Mouse (Mus musculus): Measurements from ENCODE around the gene Abcc9. TPM values are rescaled to one million over a fixed set of nuclear protein-coding genes. Genes with fewer than 3 reads are reported as not detected.

Gene Abcc9
- polyA plus RNA-seq, 1 experiment from 2014 or later, result 0.47 TPM

- H3K4me2 ChIP-seq (ENCODE audit: low read depth, severe bottlenecking), result no peak overlapping the region
- no peak overlapping the region for H3K9ac ChIP-seq (ENCODE audit: low read length)
- no peak for DNase-seq (ENCODE audit: low spot score)
- H3K4me1 ChIP-seq (ENCODE audit: control insufficient read depth, insufficient read depth, low read length), result no peaks in the 10 kb centered on the region
- H3K36me3 ChIP-seq (ENCODE audit: control insufficient read depth, insufficient read depth, low read length), result no peaks in the 10 kb centered on the region
- H3K27me3 ChIP-seq (ENCODE audit: control insufficient read depth, insufficient read depth, low read length), result no peaks in the 10 kb centered on the region
- no peak for ATAC-seq (ENCODE audit: insufficient number of reproducible peaks, low FRiP score, low TSS enrichment, low read depth)
- no peak overlapping the region for H3K27ac ChIP-seq (replicated peaks; ENCODE audit: low read depth, low read length)
- no peaks in the 10 kb centered on the region for H3K9me3 ChIP-seq (ENCODE audit: control insufficient read depth, low read length)
- H3K4me3 ChIP-seq (ENCODE audit: low read depth, low read length), result no peak overlapping the region
- WGBS, result 80% methylated on average over 4 of the region's 4 CpGs
These were observed 123.3 kb downstream of the Abcc9 start for GRCm38 (mm10) chr6:142578831-142579230.

- no peak overlapping the region for H3K9ac ChIP-seq (ENCODE audit: low read length)
- ATAC-seq (ENCODE audit: insufficient number of reproducible peaks, low FRiP score, low TSS enrichment, low read depth), result no peak
- no peak overlapping the region for H3K4me3 ChIP-seq (ENCODE audit: low read depth, low read length)
- DNase-seq (ENCODE audit: low spot score), result no peak
- no peak overlapping the region for H3K4me2 ChIP-seq (ENCODE audit: low read depth, severe bottlenecking)
- peaks cover 1% of the 10 kb centered on the region for H3K27me3 ChIP-seq (ENCODE audit: control insufficient read depth, insufficient read depth, low read length)
- no peaks in the 10 kb centered on the region for H3K4me1 ChIP-seq (ENCODE audit: control insufficient read depth, insufficient read depth, low read length)
- 90% methylated on average over 6 of the region's 6 CpGs for WGBS
- H3K9me3 ChIP-seq (ENCODE audit: control insufficient read depth, low read length), result no peaks in the 10 kb centered on the region
- no peaks in the 10 kb centered on the region for H3K36me3 ChIP-seq (ENCODE audit: control insufficient read depth, insufficient read depth, low read length)
- no peak overlapping the region for H3K27ac ChIP-seq (replicated peaks; ENCODE audit: low read depth, low read length)
These were observed 124.3 kb downstream of the Abcc9 start for GRCm38 (mm10) chr6:142577801-142578200.

GRCm38 (mm10) chr6:142572876-142573275 is 129.2 kb downstream of the Abcc9 start:
- 56% methylated on average over 6 of the region's 6 CpGs for WGBS
- no peak for ATAC-seq (ENCODE audit: insufficient number of reproducible peaks, low FRiP score, low TSS enrichment, low read depth)

GRCm38 (mm10) chr6:142571629-142572360 is 130.3 kb downstream of the Abcc9 start:
- peak overlapping the region; percentile 41 for H3K4me3 ChIP-seq (ENCODE audit: low read depth, low read length)
- H3K36me3 ChIP-seq (ENCODE audit: control insufficient read depth, insufficient read depth, low read length), result no peaks in the 10 kb centered on the region
- 4% methylated on average over 21 of the region's 21 CpGs for WGBS
- peak; percentile 47 for DNase-seq (ENCODE audit: low spot score)
- H3K27me3 ChIP-seq (ENCODE audit: control insufficient read depth, insufficient read depth, low read length), result peaks cover 37% of the 10 kb centered on the region
- peak overlapping the region; percentile 74 for H3K4me2 ChIP-seq (ENCODE audit: low read depth, severe bottlenecking)
- no peak for ATAC-seq (ENCODE audit: insufficient number of reproducible peaks, low FRiP score, low TSS enrichment, low read depth)
- H3K9ac ChIP-seq (ENCODE audit: low read length), result no peak overlapping the region
- H3K27ac ChIP-seq (replicated peaks; ENCODE audit: low read depth, low read length), result no peak overlapping the region
- H3K4me1 ChIP-seq (ENCODE audit: control insufficient read depth, insufficient read depth, low read length), result 0 out of 2 replicates have a peak, but pooled peaks cover 4% of the 10 kb centered on the region
- H3K9me3 ChIP-seq (ENCODE audit: control insufficient read depth, low read length), result no peaks in the 10 kb centered on the region

More at GRCm38 (mm10) chr6:142572876-142573275, 129.2 kb downstream of the Abcc9 start:
- Histone ChIP-seq H3K9ac (ENCODE audit: low read length) (no peak overlapping the region), H3K27me3 (ENCODE audit: control insufficient read depth, insufficient read depth, low read length) (peaks cover 37% of the 10 kb centered on the region), H3K36me3 (ENCODE audit: control insufficient read depth, insufficient read depth, low read length) (no peaks in the 10 kb centered on the region), H3K27ac (replicated peaks; ENCODE audit: low read depth, low read length) (no peak overlapping the region), H3K4me1 (ENCODE audit: control insufficient read depth, insufficient read depth, low read length) (0 out of 2 replicates have a peak, but pooled peaks cover 4% of the 10 kb centered on the region), H3K4me2 (ENCODE audit: low read depth, severe bottlenecking) (no peak overlapping the region), H3K9me3 (ENCODE audit: control insufficient read depth, low read length) (no peaks in the 10 kb centered on the region), H3K4me3 (ENCODE audit: low read depth, low read length) (no peak overlapping the region)
- DNase-seq (ENCODE audit: low spot score), result no peak

GRCm38 (mm10) chr6:142571055-142571618 is 131.0 kb downstream of the Abcc9 start, which contains the start of gene Kcnj8:
Gene Kcnj8 (minus strand): TSS chr6:142571614.
- H3K27ac ChIP-seq (replicated peaks; ENCODE audit: low read depth, low read length), result no peak within 1 kb of the TSS
- peaks cover 37% of the 10 kb centered on the region for H3K27me3 ChIP-seq (ENCODE audit: control insufficient read depth, insufficient read depth, low read length)
- ATAC-seq (ENCODE audit: insufficient number of reproducible peaks, low FRiP score, low TSS enrichment, low read depth) (peak; percentile 88), DNase-seq (ENCODE audit: low spot score) (peak; percentile 76)
- H3K36me3 ChIP-seq (ENCODE audit: control insufficient read depth, insufficient read depth, low read length), result no peaks in the 10 kb centered on the region
- under 1% methylated on average over 33 of the region's 34 CpGs for WGBS
- peak within 1 kb of the TSS; percentile 30; the same call in 1 of the 2 replicates for H3K9ac ChIP-seq (ENCODE audit: low read length)
- H3K4me3 ChIP-seq (ENCODE audit: low read depth, low read length), result peak within 1 kb of the TSS; percentile 41
- no peaks in the 10 kb centered on the region for H3K9me3 ChIP-seq (ENCODE audit: control insufficient read depth, low read length)
- H3K4me2 ChIP-seq (ENCODE audit: low read depth, severe bottlenecking), result peak within 1 kb of the TSS; percentile 74
- 0 out of 2 replicates have a peak, but pooled peaks cover 4% of the 10 kb centered on the region for H3K4me1 ChIP-seq (ENCODE audit: control insufficient read depth, insufficient read depth, low read length)

GRCm38 (mm10) chr6:142570046-142570770 is 131.9 kb downstream of the Abcc9 start:
- no peak overlapping the region for H3K4me3 ChIP-seq (ENCODE audit: low read depth, low read length)
- peak; percentile 39 for DNase-seq (ENCODE audit: low spot score)

DNA sequence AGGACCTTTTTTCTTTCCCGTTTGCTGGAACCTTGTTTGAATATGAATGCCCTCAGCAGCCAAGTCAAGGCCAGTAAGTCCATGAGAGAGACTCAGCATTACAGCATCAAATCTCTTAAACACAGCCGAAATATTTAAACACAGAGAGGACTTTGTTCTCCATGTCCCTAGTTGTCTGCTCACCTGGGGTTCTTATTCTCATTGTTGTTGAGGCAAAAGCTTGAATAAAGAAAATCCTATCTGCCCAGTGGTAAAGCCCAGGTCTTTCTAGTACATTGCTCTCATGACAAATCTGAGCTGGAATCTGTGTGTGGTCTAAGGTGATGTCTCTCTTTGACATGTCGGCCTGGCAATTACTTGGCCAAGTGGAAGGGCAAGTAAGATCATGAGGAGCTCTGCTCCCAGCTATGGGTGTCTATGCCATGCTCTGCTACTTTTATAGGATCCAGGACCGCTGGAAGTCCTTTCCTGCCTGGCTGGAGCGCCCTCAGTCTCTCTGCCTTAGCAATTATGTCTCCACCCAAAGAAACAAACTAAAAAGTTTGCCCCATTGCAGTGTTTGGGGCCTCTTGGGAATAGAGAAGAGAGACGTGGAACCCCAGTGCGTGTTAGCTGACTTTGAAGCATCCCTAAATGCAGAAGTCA is 133.3 kb downstream of the Abcc9 start:
- Histone ChIP-seq H3K9me3 (ENCODE audit: control insufficient read depth, low read length) (no peaks in the 10 kb centered on the region), H3K4me1 (ENCODE audit: control insufficient read depth, insufficient read depth, low read length) (0 out of 2 replicates have a peak, but pooled peaks cover 4% of the 10 kb centered on the region), H3K27me3 (ENCODE audit: control insufficient read depth, insufficient read depth, low read length) (peaks cover 37% of the 10 kb centered on the region), H3K36me3 (ENCODE audit: control insufficient read depth, insufficient read depth, low read length) (no peaks in the 10 kb centered on the region), H3K9ac (ENCODE audit: low read length) (no peak overlapping the region), H3K4me2 (ENCODE audit: low read depth, severe bottlenecking) (no peak overlapping the region), H3K27ac (replicated peaks; ENCODE audit: low read depth, low read length) (no peak overlapping the region), H3K4me3 (ENCODE audit: low read depth, low read length) (no peak overlapping the region)
- WGBS, result 44% methylated on average over 7 of the region's 7 CpGs
- ATAC-seq (ENCODE audit: insufficient number of reproducible peaks, low FRiP score, low TSS enrichment, low read depth) (no peak), DNase-seq (ENCODE audit: low spot score) (no peak)

More at GRCm38 (mm10) chr6:142570046-142570770, 131.9 kb downstream of the Abcc9 start:
- Histone ChIP-seq H3K9ac (ENCODE audit: low read length) (no peak overlapping the region), H3K9me3 (ENCODE audit: control insufficient read depth, low read length) (no peaks in the 10 kb centered on the region), H3K4me2 (ENCODE audit: low read depth, severe bottlenecking) (no peak overlapping the region), H3K4me1 (ENCODE audit: control insufficient read depth, insufficient read depth, low read length) (0 out of 2 replicates have a peak, but pooled peaks cover 4% of the 10 kb centered on the region), H3K36me3 (ENCODE audit: control insufficient read depth, insufficient read depth, low read length) (no peaks in the 10 kb centered on the region), H3K27ac (replicated peaks; ENCODE audit: low read depth, low read length) (no peak overlapping the region), H3K27me3 (ENCODE audit: control insufficient read depth, insufficient read depth, low read length) (peaks cover 37% of the 10 kb centered on the region)
- 7% methylated on average over 30 of the region's 30 CpGs for WGBS
- no peak for ATAC-seq (ENCODE audit: insufficient number of reproducible peaks, low FRiP score, low TSS enrichment, low read depth)

DNA sequence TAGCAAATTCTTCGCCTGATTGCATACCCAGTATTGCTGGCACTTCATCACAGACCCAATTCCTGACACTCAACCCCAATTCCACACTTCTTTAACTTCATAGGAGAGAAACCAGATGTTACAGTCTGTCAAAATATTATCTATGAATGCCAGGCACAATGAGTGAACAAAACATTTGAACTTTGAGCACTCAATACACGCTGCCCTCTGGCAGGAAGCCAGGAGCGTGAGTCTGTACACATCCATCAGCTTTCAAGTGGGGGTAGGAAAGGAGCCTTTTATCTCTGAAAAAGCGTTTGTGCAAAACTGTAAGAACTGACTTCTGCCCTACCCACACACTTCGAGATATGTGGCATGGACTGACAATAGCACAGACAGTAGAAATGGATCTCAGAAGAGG is 134.7 kb downstream of the Abcc9 start:
- Histone ChIP-seq H3K4me2 (ENCODE audit: low read depth, severe bottlenecking) (no peak overlapping the region), H3K27me3 (ENCODE audit: control insufficient read depth, insufficient read depth, low read length) (peaks cover 32% of the 10 kb centered on the region), H3K9me3 (ENCODE audit: control insufficient read depth, low read length) (no peaks in the 10 kb centered on the region), H3K9ac (ENCODE audit: low read length) (no peak overlapping the region), H3K4me3 (ENCODE audit: low read depth, low read length) (no peak overlapping the region), H3K27ac (replicated peaks; ENCODE audit: low read depth, low read length) (no peak overlapping the region), H3K4me1 (ENCODE audit: control insufficient read depth, insufficient read depth, low read length) (0 out of 2 replicates have a peak, but pooled peaks cover 4% of the 10 kb centered on the region), H3K36me3 (ENCODE audit: control insufficient read depth, insufficient read depth, low read length) (no peaks in the 10 kb centered on the region)
- ATAC-seq (ENCODE audit: insufficient number of reproducible peaks, low FRiP score, low TSS enrichment, low read depth) (no peak), DNase-seq (ENCODE audit: low spot score) (no peak)
- WGBS, result 56% methylated on average over 5 of the region's 5 CpGs

Data from limb, embryonic 11.5 days (tissue).